Mouse (Mus musculus) liver, embryonic 14.5 days (tissue): ENCODE results near the gene Col2a1.

Experiments used
- CTCF ChIP-seq: IDR thresholded peaks from 2 replicates; pipeline ENCODE4 v1.5.1; 2016; ENCODE audit warnings: antibody characterized with exemption, low read depth, control low read depth
- EP300 ChIP-seq: IDR thresholded peaks from 2 replicates; pipeline ENCODE4 v1.6.1; 2016; ENCODE audit warnings: antibody characterized with exemption, low read depth

- TF ChIP-seq CTCF (no peak), EP300 (no peak)
Observed at GRCm38 (mm10) chr15:97981560-97981959, 22.9 kb downstream of the Col2a1 start.
